Mouse (Mus musculus) ES-Bruce4 (cell line): ENCODE measurements around the gene Trpc5os. TPM values are rescaled to one million over a fixed set of nuclear protein-coding genes. Genes with fewer than 3 reads are reported as not detected.

ENCODE experiments used
- H3K27ac ChIP-seq: 2 replicates; pipeline ENCODE4 v1.5.1; 2012; ENCODE audit warnings: low read length, inconsistent platforms; ENCODE audit not compliant: insufficient read depth
- H3K27me3 ChIP-seq: 2 replicates; pipeline ENCODE4 v1.6.1; 2012; ENCODE audit warnings: mild to moderate bottlenecking, low read length, inconsistent platforms; ENCODE audit not compliant: control insufficient read depth, poor library complexity, insufficient read depth, severe bottlenecking
- H3K36me3 ChIP-seq: 2 replicates; pipeline ENCODE4 v1.6.1; 2012; ENCODE audit warnings: inconsistent platforms, mild to moderate bottlenecking, low read length, moderate library complexity; ENCODE audit not compliant: control insufficient read depth, poor library complexity, insufficient read depth, severe bottlenecking
- H3K4me1 ChIP-seq: one replicate; pipeline ENCODE4 v1.8.1; 2011; ENCODE audit warnings: low read length; ENCODE audit not compliant: control insufficient read depth, insufficient read depth
- H3K4me3 ChIP-seq: 2 replicates; pipeline ENCODE4 v1.5.1; 2011; ENCODE audit warnings: low read depth, mild to moderate bottlenecking, low read length
- H3K9ac ChIP-seq: 2 replicates; pipeline ENCODE4 v1.6.1; 2012; ENCODE audit warnings: low read depth, mild to moderate bottlenecking, inconsistent platforms; ENCODE audit not compliant: poor library complexity, severe bottlenecking
- H3K9me3 ChIP-seq: replicated peaks from 2 replicates; pipeline ENCODE4 v1.6.1; 2012; ENCODE audit warnings: mild to moderate bottlenecking, low read length, inconsistent platforms; ENCODE audit not compliant: control insufficient read depth, poor library complexity, insufficient read depth, severe bottlenecking
- CTCF ChIP-seq: IDR thresholded peaks from one replicate; pipeline ENCODE4 v1.8.1; 2011; ENCODE audit warnings: low read depth, low read length
- EP300 ChIP-seq: IDR thresholded peaks from 2 replicates; pipeline ENCODE4 v1.6.1; 2011; ENCODE audit warnings: low read depth, low read length; ENCODE audit not compliant: insufficient read depth
- POLR2A ChIP-seq: IDR thresholded peaks from one replicate; pipeline ENCODE4 v1.8.1; 2011; ENCODE audit warnings: low read length; ENCODE audit not compliant: insufficient read depth
- polyA plus RNA-seq: library from polyadenylated mRNA; stranded (reverse); fragments of >200 nt; gene quantifications from 2 replicates; pipeline ENCODE4 v1.2.4, GENCODE M21; 2011; ENCODE audit warnings: low read depth; ENCODE audit not compliant: missing spikeins, insufficient read depth, insufficient read length

Gene Trpc5os
- polyA plus RNA-seq, 1 experiment: 0.28 TPM

DNA sequence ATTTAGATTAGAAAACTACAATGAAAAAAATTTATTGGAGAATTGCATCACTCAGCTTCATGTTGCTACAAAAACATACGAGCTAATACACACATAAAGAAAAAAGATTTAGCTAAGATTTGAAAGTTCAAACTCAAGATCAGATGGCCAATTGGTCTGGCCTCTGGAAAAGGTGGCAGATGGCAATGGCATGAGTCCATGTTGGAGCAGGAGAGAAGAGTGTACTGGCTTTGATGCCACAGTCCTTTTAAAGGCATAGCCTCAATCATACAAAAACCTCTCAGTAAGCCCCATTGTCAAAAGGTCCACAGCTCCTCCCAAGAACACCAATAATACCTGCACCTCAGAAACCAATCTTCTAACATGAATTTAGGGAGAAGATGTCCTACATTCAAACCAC, 35.0 kb downstream of the Trpc5os start:
- H3K4me1 ChIP-seq: no peaks in the 10 kb centered on the region
- no peak for TF ChIP-seq POLR2A
- no peak for TF ChIP-seq CTCF
- TF ChIP-seq EP300: no peak
- no peak overlapping the region for H3K4me3 ChIP-seq
- no peaks in the 10 kb centered on the region for H3K27me3 ChIP-seq
- H3K9me3 ChIP-seq: no peaks in the 10 kb centered on the region
- H3K36me3 ChIP-seq: no peaks in the 10 kb centered on the region
- no peak overlapping the region for H3K9ac ChIP-seq
- H3K27ac ChIP-seq: no peak overlapping the region

DNA sequence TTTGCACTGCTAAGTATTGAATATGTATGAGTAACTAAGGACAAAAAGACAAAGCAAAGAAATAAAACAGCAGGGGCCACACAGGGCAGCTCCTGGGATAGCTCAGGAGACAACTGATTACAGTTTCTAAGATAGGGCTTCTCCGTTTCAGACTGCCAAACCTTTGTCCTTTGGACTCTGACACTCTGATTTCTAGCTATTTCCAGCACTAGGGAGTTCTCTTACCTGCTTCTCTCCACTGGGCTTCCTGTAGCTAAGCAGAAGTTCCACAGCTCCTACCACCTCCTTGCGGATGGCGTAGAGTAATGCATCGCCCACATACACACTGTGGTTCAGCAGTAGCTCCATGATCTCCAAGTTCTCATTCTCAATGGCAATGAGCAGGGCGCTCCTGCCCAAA, 66.9 kb downstream of the Trpc5os start:
- H3K9me3 ChIP-seq: no peaks in the 10 kb centered on the region
- H3K27me3 ChIP-seq: no peaks in the 10 kb centered on the region
- H3K36me3 ChIP-seq: no peaks in the 10 kb centered on the region
- H3K27ac ChIP-seq: no peak overlapping the region
- no peak overlapping the region for H3K9ac ChIP-seq
- no peak overlapping the region for H3K4me3 ChIP-seq
- no peak for TF ChIP-seq CTCF
- TF ChIP-seq EP300: no peak
- no peak for TF ChIP-seq POLR2A
- H3K4me1 ChIP-seq: no peaks in the 10 kb centered on the region

GRCm38 (mm10) chrX:144526042-144526441, 69.7 kb downstream of the Trpc5os start:
- H3K27me3 ChIP-seq: no peaks in the 10 kb centered on the region
- TF ChIP-seq CTCF (no peak), EP300 (no peak), POLR2A (no peak)
- no peaks in the 10 kb centered on the region for H3K4me1 ChIP-seq
- H3K4me3 ChIP-seq: no peak overlapping the region
- no peak overlapping the region for H3K9ac ChIP-seq
- no peak overlapping the region for H3K27ac ChIP-seq
- no peaks in the 10 kb centered on the region for H3K9me3 ChIP-seq
- no peaks in the 10 kb centered on the region for H3K36me3 ChIP-seq

Other genes with a start within 250 kb of the Trpc5os start
- gene Alg13, start 138.8 kb upstream of the Trpc5os start, polyA plus RNA-seq: 398 and 426 TPM in 2 replicates
- not detected in 2 replicates for gene Trpc5, start 231.6 kb downstream of the Trpc5os start, polyA plus RNA-seq
- not detected in 2 replicates for gene Rtl4, start 232.3 kb downstream of the Trpc5os start, polyA plus RNA-seq